Mouse (Mus musculus): ENCODE data around the gene Olfr527. TPM values are rescaled to one million over a fixed set of nuclear protein-coding genes. Genes with fewer than 3 reads are reported as not detected.

The Olfr527 gene
- polyA plus RNA-seq, 1 experiment from 2014 or later, result not detected

Other genes with a start within 250 kb of the Olfr527 start
- not detected in 2 replicates for gene Prap1, start 240.6 kb upstream of the Olfr527 start, polyA plus RNA-seq (2015; fragmentation: Nextera tagmentation; extraction: Ambion mirVana)
- gene Fuom, start 231.6 kb upstream of the Olfr527 start, polyA plus RNA-seq (2015; fragmentation: Nextera tagmentation; extraction: Ambion mirVana), result 27.9 and 30.4 TPM in 2 replicates
- 10.0 and 11.8 TPM in 2 replicates for gene Paox, start 218.2 kb upstream of the Olfr527 start, polyA plus RNA-seq (2015; fragmentation: Nextera tagmentation; extraction: Ambion mirVana)
- gene Echs1, start 217.5 kb upstream of the Olfr527 start, polyA plus RNA-seq (2015; fragmentation: Nextera tagmentation; extraction: Ambion mirVana), result 123 and 125 TPM in 2 replicates
- 28.3 and 30.6 TPM in 2 replicates for gene Mtg1, start 196.5 kb upstream of the Olfr527 start, polyA plus RNA-seq (2015; fragmentation: Nextera tagmentation; extraction: Ambion mirVana)
- gene Sprn, start 179.1 kb upstream of the Olfr527 start, polyA plus RNA-seq (2015; fragmentation: Nextera tagmentation; extraction: Ambion mirVana), result 10.8 and 11.0 TPM in 2 replicates
- not detected in 2 replicates for gene Olfr522, start 169.3 kb upstream of the Olfr527 start, polyA plus RNA-seq (2015; fragmentation: Nextera tagmentation; extraction: Ambion mirVana)
- not detected in 2 replicates for gene Olfr523, start 160.8 kb upstream of the Olfr527 start, polyA plus RNA-seq (2015; fragmentation: Nextera tagmentation; extraction: Ambion mirVana)
- not detected in 2 replicates for gene Olfr524, start 128.1 kb upstream of the Olfr527 start, polyA plus RNA-seq (2015; fragmentation: Nextera tagmentation; extraction: Ambion mirVana)
- not detected in 2 replicates for gene Cd163l1, start 115.8 kb upstream of the Olfr527 start, polyA plus RNA-seq (2015; fragmentation: Nextera tagmentation; extraction: Ambion mirVana)
- not detected in 2 replicates for gene 5830411N06Rik, start 86.7 kb upstream of the Olfr527 start, polyA plus RNA-seq (2015; fragmentation: Nextera tagmentation; extraction: Ambion mirVana)
- not detected in 2 replicates for gene Olfr525, start 13.2 kb upstream of the Olfr527 start, polyA plus RNA-seq (2015; fragmentation: Nextera tagmentation; extraction: Ambion mirVana)
- not detected in 2 replicates for gene Olfr60, start 27.7 kb downstream of the Olfr527 start, polyA plus RNA-seq (2015; fragmentation: Nextera tagmentation; extraction: Ambion mirVana)
- gene Olfr530, start 42.3 kb downstream of the Olfr527 start, polyA plus RNA-seq (2015; fragmentation: Nextera tagmentation; extraction: Ambion mirVana), result not detected in 2 replicates
- gene Olfr531, start 68.9 kb downstream of the Olfr527 start, polyA plus RNA-seq (2015; fragmentation: Nextera tagmentation; extraction: Ambion mirVana), result not detected in 2 replicates
- gene Olfr532, start 87.6 kb downstream of the Olfr527 start, polyA plus RNA-seq (2015; fragmentation: Nextera tagmentation; extraction: Ambion mirVana), result not detected in 2 replicates
- not detected in 2 replicates for gene Olfr533, start 129.4 kb downstream of the Olfr527 start, polyA plus RNA-seq (2015; fragmentation: Nextera tagmentation; extraction: Ambion mirVana)
- not detected in 2 replicates for gene Olfr535, start 150.2 kb downstream of the Olfr527 start, polyA plus RNA-seq (2015; fragmentation: Nextera tagmentation; extraction: Ambion mirVana)
- gene Olfr536, start 173.4 kb downstream of the Olfr527 start, polyA plus RNA-seq (2015; fragmentation: Nextera tagmentation; extraction: Ambion mirVana), result not detected in 2 replicates
- not detected in 2 replicates for gene Olfr538, start 233.9 kb downstream of the Olfr527 start, polyA plus RNA-seq (2015; fragmentation: Nextera tagmentation; extraction: Ambion mirVana)